Mouse (Mus musculus) hindbrain, embryonic 15.5 days (tissue): ENCODE measurements at regions not wholly inside any gene's neighbourhood (a gene's known extent, or its start where the extent isn't known, plus 50 kb on each side); places are given as distances from the start of the nearest gene placed in this dataset.

Experiments
- ATAC-seq: fragments of 200-750 bp; cut with Nextera tagmentation; 2 replicates; pipeline ENCODE4 v1.8.0; 2017; ENCODE audit warnings: low read depth, moderate number of reproducible peaks, moderate TSS enrichment; ENCODE audit not compliant: low FRiP score
- H3K27ac ChIP-seq: fragments of 300-500 bp; sonication (generic); replicated peaks from 2 replicates; pipeline ENCODE4 v1.5.1; 2015; ENCODE audit warnings: mild to moderate bottlenecking, inconsistent platforms
- H3K27me3 ChIP-seq: fragments of 300-500 bp; sonication (generic); 2 replicates; pipeline ENCODE4 v1.6.1; 2015; ENCODE audit warnings: control low read depth, inconsistent platforms
- H3K36me3 ChIP-seq: fragments of 300-500 bp; sonication (generic); 2 replicates; pipeline ENCODE4 v1.6.1; 2015; ENCODE audit warnings: control low read depth, inconsistent platforms
- H3K4me1 ChIP-seq: fragments of 300-500 bp; sonication (generic); replicated peaks from 2 replicates; pipeline ENCODE4 v1.6.1; 2015; ENCODE audit warnings: control low read depth, inconsistent platforms
- H3K4me2 ChIP-seq: fragments of 300-500 bp; sonication (generic); 2 replicates; pipeline ENCODE4 v1.6.1; 2015; ENCODE audit warnings: moderate library complexity, mild to moderate bottlenecking, inconsistent platforms
- H3K4me3 ChIP-seq: fragments of 300-500 bp; sonication (generic); 2 replicates; pipeline ENCODE4 v1.5.1; 2015; ENCODE audit warnings: mild to moderate bottlenecking, inconsistent platforms
- H3K9ac ChIP-seq: fragments of 300-500 bp; sonication (generic); 2 replicates; pipeline ENCODE4 v1.6.1; 2015; ENCODE audit warnings: inconsistent platforms
- H3K9me3 ChIP-seq: fragments of 300-500 bp; sonication (generic); 2 replicates; pipeline ENCODE4 v1.6.1; 2016; ENCODE audit warnings: control low read depth, inconsistent platforms
- WGBS: fragments of 180-500 bp; shearing (Covaris S2); methylation state at CpG from one replicate; pipeline ENCODE4 v1.1.7; 2015; 5-methylcytosine and 5-hydroxymethylcytosine counted together

DNA sequence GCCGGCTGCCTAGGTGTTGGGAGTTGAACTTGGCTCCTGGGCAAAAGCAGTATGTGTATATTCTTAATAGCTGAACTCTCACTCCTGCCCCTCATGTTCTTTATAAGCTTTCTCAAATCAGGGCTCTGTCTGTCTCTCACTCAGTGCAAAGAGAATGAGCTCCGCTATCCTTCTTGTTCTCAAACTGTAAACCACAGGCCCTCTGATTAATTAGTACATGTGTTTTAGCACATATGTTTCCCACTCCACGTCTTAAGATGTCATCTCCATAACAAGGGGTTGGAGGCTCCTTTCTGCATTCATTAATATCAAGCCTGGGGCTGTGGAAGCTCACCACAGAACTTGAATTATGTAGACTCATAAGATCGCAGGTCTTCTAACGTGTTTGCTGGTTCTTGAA is 104.7 kb downstream of the Nsun3 start:
- WGBS: 79% methylated on average over 5 of the region's 5 CpGs
- H3K9ac ChIP-seq: no peak overlapping the region
- H3K4me2 ChIP-seq: no peak overlapping the region

DNA sequence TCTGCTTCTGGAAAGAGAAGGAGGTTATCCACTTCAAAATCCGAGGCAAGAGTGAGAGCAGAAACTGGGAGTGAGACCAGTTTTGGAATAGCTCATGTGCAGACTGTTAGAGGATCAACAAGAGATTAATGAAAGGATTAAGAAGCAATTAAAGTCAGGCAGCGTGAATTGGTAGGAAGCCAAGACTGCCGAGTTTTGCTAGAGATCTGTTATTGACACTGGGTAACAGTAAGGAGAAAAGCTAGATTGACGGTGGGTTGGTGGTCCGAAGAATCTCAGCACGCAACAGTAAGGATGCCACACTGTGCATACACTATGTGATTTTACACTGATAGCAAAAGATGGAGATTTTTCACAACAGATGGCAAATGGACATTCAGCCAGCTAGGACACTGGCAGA is 109.8 kb downstream of the Nsun3 start:
- Histone ChIP-seq H3K27me3 (no peaks in the 10 kb centered on the region), H3K9me3 (no peaks in the 10 kb centered on the region), H3K36me3 (no peaks in the 10 kb centered on the region), H3K27ac (no peak overlapping the region), H3K4me3 (no peak overlapping the region), H3K4me2 (no peak overlapping the region), H3K9ac (no peak overlapping the region), H3K4me1 (no peaks in the 10 kb centered on the region)
- peak; percentile 74 for ATAC-seq
- WGBS: 65% methylated on average over 6 of the region's 6 CpGs

More for the DNA sequence above, 104.7 kb downstream of the Nsun3 start:
- Histone ChIP-seq H3K4me3 (no peak overlapping the region), H3K27ac (no peak overlapping the region), H3K27me3 (no peaks in the 10 kb centered on the region), H3K9me3 (no peaks in the 10 kb centered on the region), H3K4me1 (no peaks in the 10 kb centered on the region), H3K36me3 (no peaks in the 10 kb centered on the region)
- ATAC-seq: no peak

DNA sequence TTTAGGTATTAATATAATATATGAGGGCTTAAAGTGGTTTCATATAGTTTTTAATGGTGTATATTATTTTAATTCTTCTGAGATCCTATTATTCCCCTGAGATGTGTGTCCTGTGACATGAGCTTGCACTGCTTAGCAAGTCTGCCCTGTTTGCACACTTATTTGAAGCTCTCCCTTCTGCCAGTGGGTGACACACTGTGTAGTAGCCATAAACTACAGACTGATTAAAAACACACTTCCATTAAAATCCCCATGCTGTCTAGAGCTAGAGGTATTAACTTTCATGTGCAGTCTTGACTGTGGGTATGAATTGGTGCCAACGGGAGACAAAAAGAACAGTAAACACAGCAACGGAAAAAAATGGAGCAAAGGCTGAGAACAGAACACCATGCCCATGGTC is 129.2 kb downstream of the Nsun3 start:
- no peaks in the 10 kb centered on the region for H3K9me3 ChIP-seq
- no peak for ATAC-seq
- H3K27me3 ChIP-seq: no peaks in the 10 kb centered on the region
- no peaks in the 10 kb centered on the region for H3K36me3 ChIP-seq
- 0 out of 2 replicates have a peak, but pooled peaks cover 2% of the 10 kb centered on the region for H3K4me1 ChIP-seq
- H3K4me2 ChIP-seq: no peak overlapping the region
- no peak overlapping the region for H3K27ac ChIP-seq
- WGBS: 80% methylated on average over 2 of the region's 2 CpGs
- H3K4me3 ChIP-seq: no peak overlapping the region
- H3K9ac ChIP-seq: no peak overlapping the region

DNA sequence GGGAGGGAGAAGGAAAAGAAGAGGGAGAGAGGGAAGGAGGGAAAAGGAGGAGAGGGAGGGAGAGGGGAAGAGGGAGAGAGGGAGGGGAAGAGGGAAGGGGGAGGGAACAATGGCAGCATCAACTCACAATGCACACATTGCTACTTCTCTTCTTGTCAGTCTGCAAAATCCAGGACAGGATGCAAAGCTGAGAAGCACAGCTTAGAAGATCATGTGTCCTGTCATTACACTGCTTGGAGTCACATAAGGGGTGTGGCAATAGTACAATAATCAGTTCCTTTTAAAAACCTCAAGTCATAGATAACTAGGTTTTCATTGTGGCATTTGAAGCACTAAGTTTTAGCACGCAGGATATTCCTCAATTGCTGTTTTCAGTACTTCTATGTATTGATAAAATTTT is 132.2 kb downstream of the Nsun3 start:
- no peaks in the 10 kb centered on the region for H3K9me3 ChIP-seq
- no peak overlapping the region for H3K4me3 ChIP-seq
- no peak overlapping the region for H3K27ac ChIP-seq
- WGBS: 83% methylated on average over 1 of the region's 1 CpGs
- no peaks in the 10 kb centered on the region for H3K27me3 ChIP-seq
- H3K4me1 ChIP-seq: 0 out of 2 replicates have a peak, but pooled peaks cover 2% of the 10 kb centered on the region
- no peak overlapping the region for H3K4me2 ChIP-seq
- no peak for ATAC-seq
- no peaks in the 10 kb centered on the region for H3K36me3 ChIP-seq
- H3K9ac ChIP-seq: no peak overlapping the region

DNA sequence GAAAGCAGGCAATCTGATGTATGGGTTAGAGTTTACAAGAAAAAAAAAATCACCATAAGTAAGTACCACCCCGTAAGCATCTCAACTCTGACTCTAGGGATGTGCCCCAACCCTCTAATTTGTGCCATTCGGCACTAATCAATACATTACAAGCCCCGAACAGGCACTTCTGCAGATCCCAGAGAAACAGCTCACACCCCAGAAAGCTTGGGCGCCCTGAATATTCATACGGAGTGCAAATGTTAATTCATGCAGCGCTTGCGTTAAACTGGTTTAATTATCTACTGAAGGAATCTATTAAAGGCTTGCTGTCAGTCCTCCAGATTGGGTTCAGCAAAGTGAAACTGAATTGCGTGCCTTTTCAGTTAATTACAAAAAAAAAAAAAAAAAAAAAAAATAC is 132.8 kb downstream of the Nsun3 start:
- 0 out of 2 replicates have a peak, but pooled peaks cover 2% of the 10 kb centered on the region for H3K4me1 ChIP-seq
- peak; percentile 54; the same call in 1 of the 2 replicates for ATAC-seq
- H3K4me3 ChIP-seq: peak overlapping the region; percentile 8; the same call in 1 of the 2 replicates
- H3K27ac ChIP-seq: no peak overlapping the region
- no peaks in the 10 kb centered on the region for H3K9me3 ChIP-seq
- 27% methylated on average over 8 of the region's 8 CpGs for WGBS
- no peaks in the 10 kb centered on the region for H3K36me3 ChIP-seq
- no peak overlapping the region for H3K9ac ChIP-seq
- no peaks in the 10 kb centered on the region for H3K27me3 ChIP-seq
- H3K4me2 ChIP-seq: peak overlapping the region; percentile 44

DNA sequence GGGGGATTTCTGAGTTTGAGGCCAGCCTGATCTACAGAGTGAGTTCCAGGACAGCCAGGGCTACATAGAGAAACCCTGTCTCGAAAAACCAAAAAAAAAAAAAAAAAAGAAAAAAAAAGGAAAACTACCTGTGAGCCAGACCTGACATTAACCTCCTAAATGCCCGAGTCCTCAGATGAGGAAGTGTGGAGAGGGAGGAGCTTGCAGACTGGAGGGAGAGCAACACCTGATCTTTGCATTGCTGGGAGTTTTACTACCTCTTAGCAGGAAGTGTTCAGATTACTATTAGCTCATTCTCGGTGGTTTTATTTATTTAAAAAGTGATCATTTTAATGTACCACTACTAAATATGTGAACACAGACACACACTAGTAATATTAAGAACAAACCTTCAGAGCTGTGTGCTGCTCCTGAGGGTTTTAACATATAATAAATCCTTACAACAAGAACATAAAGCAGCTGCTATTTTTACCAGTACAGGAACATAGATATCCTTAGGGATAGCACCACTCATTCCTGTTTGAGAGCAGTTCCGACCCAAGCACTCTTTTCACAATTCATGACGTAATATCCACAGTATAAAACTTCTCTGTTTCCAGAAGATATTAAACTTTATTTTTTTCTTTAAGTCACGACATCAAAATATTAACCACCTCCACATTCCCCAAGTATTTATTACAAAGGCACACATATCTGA is 133.7 kb downstream of the Nsun3 start:
- no peak overlapping the region for H3K27ac ChIP-seq
- H3K9me3 ChIP-seq: no peaks in the 10 kb centered on the region
- H3K4me2 ChIP-seq: no peak overlapping the region
- 73% methylated on average over 6 of the region's 6 CpGs for WGBS
- H3K27me3 ChIP-seq: no peaks in the 10 kb centered on the region
- H3K36me3 ChIP-seq: no peaks in the 10 kb centered on the region
- 0 out of 2 replicates have a peak, but pooled peaks cover 2% of the 10 kb centered on the region for H3K4me1 ChIP-seq
- no peak overlapping the region for H3K4me3 ChIP-seq
- H3K9ac ChIP-seq: no peak overlapping the region
- ATAC-seq: no peak

DNA sequence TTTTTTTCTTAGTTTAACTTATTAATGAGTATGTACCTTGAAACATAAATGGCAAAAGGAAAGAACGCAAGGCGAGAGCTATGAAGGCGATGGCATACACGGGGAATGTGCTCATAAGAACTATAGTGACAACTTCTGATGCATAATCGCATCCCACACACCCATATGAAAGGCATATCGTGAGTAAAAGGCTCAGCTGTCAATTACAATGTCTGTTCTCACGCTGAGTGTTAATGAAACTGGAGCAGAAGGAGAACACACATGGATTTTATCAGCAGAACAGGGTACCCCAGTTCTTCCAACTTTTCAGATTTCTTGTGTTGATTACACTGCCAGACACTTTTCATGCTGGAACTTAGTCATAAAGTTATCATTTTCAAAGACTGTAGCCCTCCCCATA is 135.8 kb downstream of the Nsun3 start:
- Histone ChIP-seq H3K9me3 (no peaks in the 10 kb centered on the region), H3K27ac (no peak overlapping the region), H3K4me3 (no peak overlapping the region), H3K36me3 (no peaks in the 10 kb centered on the region), H3K4me1 (0 out of 2 replicates have a peak, but pooled peaks cover 2% of the 10 kb centered on the region), H3K4me2 (no peak overlapping the region), H3K9ac (no peak overlapping the region), H3K27me3 (no peaks in the 10 kb centered on the region)
- no peak for ATAC-seq
- WGBS: 87% methylated on average over 7 of the region's 7 CpGs

DNA sequence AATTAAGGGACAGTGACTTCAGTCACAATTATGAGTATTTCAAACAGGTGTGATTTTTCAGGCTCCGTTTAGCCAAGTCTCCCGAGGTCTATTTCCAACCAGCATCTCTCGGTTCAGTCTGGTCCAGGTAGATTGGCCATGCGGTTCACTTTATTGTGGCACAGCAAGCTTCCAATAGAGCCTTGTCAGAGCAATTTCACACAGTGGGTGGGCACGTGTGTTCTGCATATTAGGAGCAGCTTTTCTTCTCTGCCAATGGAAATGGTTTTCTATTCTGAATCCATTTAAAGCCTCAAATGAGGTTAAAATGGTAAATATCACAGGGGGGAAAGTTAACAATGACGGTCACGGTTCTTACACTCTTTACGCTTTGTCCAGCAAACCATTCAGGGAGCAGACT is 138.3 kb downstream of the Nsun3 start:
- no peaks in the 10 kb centered on the region for H3K27me3 ChIP-seq
- H3K4me3 ChIP-seq: no peak overlapping the region
- H3K9me3 ChIP-seq: no peaks in the 10 kb centered on the region
- no peak overlapping the region for H3K9ac ChIP-seq
- no peak overlapping the region for H3K27ac ChIP-seq
- 35% methylated on average over 8 of the region's 8 CpGs for WGBS
- no peak for ATAC-seq
- no peaks in the 10 kb centered on the region for H3K4me1 ChIP-seq
- H3K36me3 ChIP-seq: no peaks in the 10 kb centered on the region
- H3K4me2 ChIP-seq: no peak overlapping the region

DNA sequence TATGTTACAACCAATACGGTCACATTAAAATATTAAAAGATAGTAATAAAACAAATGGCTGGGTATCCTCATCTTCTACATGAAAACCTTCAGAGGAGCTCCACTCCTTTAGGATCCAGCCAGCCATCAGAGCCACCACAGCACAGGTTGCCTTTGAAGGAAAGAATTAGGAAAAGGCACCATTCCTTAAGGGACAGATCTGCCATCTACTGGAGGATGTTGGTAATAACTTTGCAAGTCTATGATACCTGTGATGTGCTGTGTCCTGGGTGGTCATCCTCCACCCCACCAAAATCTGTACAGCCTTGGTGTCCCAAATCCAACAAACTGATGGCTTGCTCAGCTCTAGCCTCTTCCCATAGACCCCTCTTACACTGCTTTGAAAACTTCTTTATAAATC is 140.5 kb downstream of the Nsun3 start:
- H3K4me3 ChIP-seq: no peak overlapping the region
- peak; percentile 56; the same call in 1 of the 2 replicates for ATAC-seq
- H3K4me1 ChIP-seq: no peaks in the 10 kb centered on the region
- no peak overlapping the region for H3K9ac ChIP-seq
- no peaks in the 10 kb centered on the region for H3K9me3 ChIP-seq
- WGBS: 79% methylated on average over 1 of the region's 1 CpGs
- H3K36me3 ChIP-seq: no peaks in the 10 kb centered on the region
- H3K27ac ChIP-seq: no peak overlapping the region
- no peaks in the 10 kb centered on the region for H3K27me3 ChIP-seq
- H3K4me2 ChIP-seq: no peak overlapping the region

DNA sequence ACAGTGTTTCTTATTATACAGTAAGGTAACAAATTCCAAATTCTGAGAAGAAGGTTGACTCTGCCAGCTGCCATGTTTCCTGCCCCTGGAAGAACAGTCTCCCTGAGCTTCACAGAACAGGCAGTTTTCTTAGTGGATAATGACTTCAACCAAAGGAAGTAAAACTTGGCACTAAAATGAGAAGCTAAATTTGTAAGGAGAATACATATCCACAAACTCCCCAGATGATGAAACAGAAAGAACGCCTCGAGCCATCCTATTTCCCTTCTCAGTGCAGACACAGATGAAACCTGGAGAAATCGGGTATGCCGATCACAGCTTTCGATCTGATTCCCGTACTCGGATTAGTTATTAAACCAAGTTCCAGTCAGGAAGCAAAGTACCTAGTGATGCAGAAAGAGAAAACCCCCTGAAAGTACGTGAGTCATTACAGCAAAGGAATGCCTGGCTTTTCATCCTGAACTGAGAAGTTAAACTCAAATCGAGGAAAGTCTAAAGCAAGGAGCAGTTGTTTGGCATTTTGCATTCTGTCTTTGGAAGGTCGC is 143.7 kb downstream of the Nsun3 start:
- 76% methylated on average over 10 of the region's 10 CpGs for WGBS
- no peak overlapping the region for H3K27ac ChIP-seq

DNA sequence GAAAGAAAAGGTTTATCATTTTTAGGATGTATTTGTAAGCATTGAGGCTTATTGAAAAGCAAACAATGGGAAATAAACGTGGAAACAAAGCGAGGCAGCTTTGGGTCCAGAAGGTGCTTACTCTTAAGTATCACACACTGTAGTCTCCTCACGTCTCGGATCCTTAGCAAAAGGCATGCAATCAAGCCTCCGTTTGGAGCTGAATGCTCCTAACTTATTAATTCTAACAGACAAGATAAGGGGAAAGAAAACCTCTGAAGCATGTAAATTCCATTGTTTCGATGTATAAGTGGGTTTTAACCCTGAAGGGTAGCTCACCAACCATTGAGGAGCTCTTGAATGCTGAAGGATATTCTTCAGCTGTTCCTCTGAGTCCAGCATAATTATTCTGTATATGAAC is 162.7 kb downstream of the Nsun3 start:
- H3K27me3 ChIP-seq: no peaks in the 10 kb centered on the region
- no peaks in the 10 kb centered on the region for H3K9me3 ChIP-seq
- no peak overlapping the region for H3K27ac ChIP-seq
- H3K9ac ChIP-seq: no peak overlapping the region
- ATAC-seq: no peak
- H3K4me2 ChIP-seq: no peak overlapping the region
- no peak overlapping the region for H3K4me3 ChIP-seq
- H3K4me1 ChIP-seq: no peaks in the 10 kb centered on the region
- 40% methylated on average over 6 of the region's 6 CpGs for WGBS
- no peaks in the 10 kb centered on the region for H3K36me3 ChIP-seq

More for the DNA sequence above, 143.7 kb downstream of the Nsun3 start:
- ATAC-seq: no peak
- Histone ChIP-seq H3K36me3 (no peaks in the 10 kb centered on the region), H3K4me3 (no peak overlapping the region), H3K9me3 (no peaks in the 10 kb centered on the region), H3K27me3 (no peaks in the 10 kb centered on the region), H3K9ac (no peak overlapping the region), H3K4me1 (no peaks in the 10 kb centered on the region), H3K4me2 (no peak overlapping the region)

DNA sequence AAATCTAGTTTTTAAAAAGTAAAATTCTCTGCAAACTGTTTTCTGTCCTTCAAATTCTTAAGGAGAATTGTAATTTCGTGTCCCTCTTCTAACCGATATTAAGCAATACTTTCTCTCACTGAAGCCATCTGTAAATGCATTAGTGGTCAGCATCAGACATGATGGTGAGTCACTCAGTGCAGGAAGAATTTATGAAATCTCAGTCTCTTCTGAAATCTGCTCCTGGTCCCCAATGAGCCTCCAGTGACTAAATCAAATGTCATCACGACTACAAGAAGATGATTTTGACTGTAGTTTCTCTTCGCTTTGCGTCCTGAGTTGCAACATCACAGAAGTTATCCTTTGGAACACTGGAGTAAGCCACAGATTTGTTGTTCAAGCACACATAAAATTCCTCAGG is 175.7 kb downstream of the Nsun3 start:
- H3K36me3 ChIP-seq: no peaks in the 10 kb centered on the region
- WGBS: 91% methylated on average over 5 of the region's 5 CpGs
- H3K9me3 ChIP-seq: no peaks in the 10 kb centered on the region
- no peak overlapping the region for H3K27ac ChIP-seq
- no peak for ATAC-seq
- H3K4me3 ChIP-seq: no peak overlapping the region
- no peak overlapping the region for H3K9ac ChIP-seq
- no peak overlapping the region for H3K4me2 ChIP-seq
- no peaks in the 10 kb centered on the region for H3K27me3 ChIP-seq
- no peaks in the 10 kb centered on the region for H3K4me1 ChIP-seq

DNA sequence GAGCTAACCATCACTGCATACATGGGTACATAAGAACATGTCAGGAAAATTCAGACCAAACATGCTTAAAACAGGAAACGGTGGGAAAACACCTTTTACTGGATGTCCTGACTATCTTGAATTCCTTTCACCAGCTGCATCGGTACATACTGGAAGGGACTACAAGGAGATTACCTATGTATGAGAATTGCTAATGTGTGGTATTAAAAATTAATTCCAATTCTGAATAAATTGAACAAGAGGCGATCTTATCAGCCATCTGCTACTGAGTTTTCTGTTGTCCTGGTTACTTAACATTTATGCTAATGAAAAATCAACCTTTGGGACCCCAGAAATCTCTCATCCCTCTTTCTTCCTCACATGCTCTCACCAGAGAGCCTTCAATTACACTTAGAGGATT is 178.0 kb downstream of the Nsun3 start:
- Histone ChIP-seq H3K27ac (no peak overlapping the region), H3K4me3 (no peak overlapping the region), H3K4me2 (no peak overlapping the region), H3K36me3 (no peaks in the 10 kb centered on the region), H3K4me1 (no peaks in the 10 kb centered on the region), H3K9me3 (no peaks in the 10 kb centered on the region), H3K9ac (no peak overlapping the region), H3K27me3 (no peaks in the 10 kb centered on the region)
- 72% methylated on average over 3 of the region's 3 CpGs for WGBS
- no peak for ATAC-seq
